Mouse (Mus musculus): ENCODE measurements at regions not wholly inside any gene's neighbourhood (a gene's known extent, or its start where the extent isn't known, plus 50 kb on each side); places are given as distances from the start of the nearest gene placed in this dataset.
A peak's percentile ranks its signal among the peaks of the same experiment; 100 is the strongest.

DNA sequence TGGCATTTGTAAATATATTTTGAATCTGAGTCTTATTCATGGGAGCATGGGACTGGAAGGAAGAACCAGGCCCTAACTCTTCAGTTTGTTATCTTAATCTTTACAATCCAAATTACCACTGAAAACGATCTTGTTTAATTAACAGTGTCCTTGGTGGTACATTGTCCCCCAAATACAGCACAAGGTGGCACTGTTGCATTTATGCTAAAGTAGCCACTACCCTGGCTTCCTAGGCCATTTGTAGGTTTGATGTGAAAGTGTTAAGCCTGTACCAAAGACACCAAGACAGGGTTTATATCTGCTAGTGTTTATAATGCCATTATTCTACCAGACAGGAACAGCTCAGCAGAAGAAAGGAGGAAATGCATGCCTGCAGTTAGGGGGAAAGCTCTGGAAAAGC, 66.9 kb upstream of the Rfc3 start:
- TF ChIP-seq EP300 (optimal IDR thresholded peaks at IDR 0.05), result no peak
- peak; percentile 54 for TF ChIP-seq CTCF (IDR thresholded peaks at IDR 0.05; ENCODE audit: low read depth)

All from stomach, postnatal 0 days (tissue).